Mouse (Mus musculus) heart, adult 2 months (tissue): ENCODE data around the gene Adamts18. TPM values are rescaled to one million over a fixed set of nuclear protein-coding genes. Genes with fewer than 3 reads are reported as not detected.

Source experiments
- DNase-seq, 2 experiments: peaks; one replicate each; pipeline ENCODE4 v3.0.0; 2021
- H3K27ac ChIP-seq: fragments of 200-600 bp; 2 replicates; pipeline ENCODE4 v1.8.1; 2022
- H3K27me3 ChIP-seq: fragments of 200-500 bp; 2 replicates; pipeline ENCODE4 v1.6.1; 2012; ENCODE audit warnings: mild to moderate bottlenecking, low read length, inconsistent platforms, mixed read lengths; ENCODE audit not compliant: control insufficient read depth, insufficient read depth
- H3K36me3 ChIP-seq: fragments of 200-500 bp; 2 replicates; pipeline ENCODE4 v1.6.1; 2012; ENCODE audit warnings: low read length, inconsistent platforms; ENCODE audit not compliant: control insufficient read depth, insufficient read depth
- H3K4me1 ChIP-seq: fragments of 200-500 bp; 2 replicates; pipeline ENCODE4 v1.6.1; 2011; ENCODE audit warnings: low read length; ENCODE audit not compliant: control insufficient read depth, insufficient read depth
- H3K4me3 ChIP-seq: fragments of 200-600 bp; 2 replicates; pipeline ENCODE4 v1.8.1; 2022
- H3K79me2 ChIP-seq: fragments of 200-500 bp; replicated peaks from 2 replicates; pipeline ENCODE4 v1.6.1; 2012; ENCODE audit warnings: mild to moderate bottlenecking, inconsistent platforms, low read length, moderate library complexity, mixed read lengths; ENCODE audit not compliant: control insufficient read depth, insufficient read depth
- H3K9ac ChIP-seq: fragments of 200-500 bp; 2 replicates; pipeline ENCODE4 v1.6.1; 2012; ENCODE audit warnings: low read depth, mild to moderate bottlenecking, control low read depth, inconsistent platforms, low read length, mixed read lengths
- CTCF ChIP-seq: fragments of 200-600 bp; IDR thresholded peaks from 2 replicates; pipeline ENCODE4 v1.8.1; 2022; ENCODE audit warnings: antibody characterized with exemption, mild to moderate bottlenecking, moderate library complexity
- EP300 ChIP-seq: fragments of 200-500 bp; IDR thresholded peaks from 2 replicates; pipeline ENCODE4 v1.6.1; 2011; ENCODE audit warnings: low read depth, low read length, control low read depth; ENCODE audit not compliant: insufficient read depth
- POLR2A ChIP-seq: fragments of 200-500 bp; IDR thresholded peaks from 2 replicates; pipeline ENCODE4 v1.6.1; 2011; ENCODE audit warnings: mild to moderate bottlenecking, low read depth, low read length, control low read depth; ENCODE audit not compliant: insufficient read depth
- WGBS: fragments of 180-500 bp; shearing (Covaris S2); methylation state at CpG from one replicate; pipeline ENCODE4 v1.1.7; 2018; 5-methylcytosine and 5-hydroxymethylcytosine counted together
- intact Hi-C: fragments of 180-260 bp; cut with DNase I; formaldehyde crosslinking; loops from one replicate; pipeline ENCODE4 v1.15.1; 2025
- polyA plus RNA-seq: library from polyadenylated mRNA; depleted of rRNA; stranded (reverse); fragments of >200 nt; gene quantifications from 2 replicates; pipeline ENCODE4 v1.2.3, GENCODE M21; 2012
- total RNA-seq, 2 experiments: library from RNA; stranded (reverse); gene quantifications; 2 replicates each; pipeline ENCODE4 v1.2.3; 2021

Adamts18 gene
- total and polyA plus RNA-seq, 3 experiments, result 0.04 TPM; not detected in 2

- no peaks in the 10 kb centered on the region for H3K27me3 ChIP-seq
- no peak overlapping the region for H3K9ac ChIP-seq
- no peaks in the 10 kb centered on the region for H3K36me3 ChIP-seq
- intact Hi-C loops, result no loop called here
- H3K4me3 ChIP-seq, result no peak overlapping the region
- H3K4me1 ChIP-seq, result no peaks in the 10 kb centered on the region
- H3K27ac ChIP-seq, result no peak overlapping the region
- TF ChIP-seq CTCF (no peak), EP300 (no peak), POLR2A (no peak)
- H3K79me2 ChIP-seq, result no peaks in the 10 kb centered on the region
- WGBS, result 20% methylated on average over 3 of the region's 3 CpGs
- DNase-seq, result no peak
Observed at GRCm38 (mm10) chr8:113679361-113679760, 169.2 kb downstream of the Adamts18 start.

GRCm38 (mm10) chr8:113676811-113677210 lies 171.7 kb downstream of the Adamts18 start:
- Histone ChIP-seq H3K4me1 (no peaks in the 10 kb centered on the region), H3K36me3 (no peaks in the 10 kb centered on the region), H3K9ac (no peak overlapping the region), H3K27ac (no peak overlapping the region), H3K4me3 (no peak overlapping the region), H3K27me3 (no peaks in the 10 kb centered on the region), H3K79me2 (no peaks in the 10 kb centered on the region)
- intact Hi-C loops, result no loop called here
- DNase-seq, result no peak
- TF ChIP-seq EP300 (no peak), CTCF (no peak), POLR2A (no peak)
- 62% methylated on average over 1 of the region's 1 CpGs for WGBS

- Histone ChIP-seq H3K27ac (no peak overlapping the region), H3K27me3 (no peaks in the 10 kb centered on the region), H3K4me3 (no peak overlapping the region), H3K9ac (no peak overlapping the region), H3K36me3 (no peaks in the 10 kb centered on the region), H3K4me1 (no peaks in the 10 kb centered on the region), H3K79me2 (no peaks in the 10 kb centered on the region)
- no peak for DNase-seq
- intact Hi-C loops, result no loop called here
- 58% methylated on average over 2 of the region's 2 CpGs for WGBS
- TF ChIP-seq EP300 (no peak), CTCF (no peak), POLR2A (no peak)
Observed at GRCm38 (mm10) chr8:113675281-113675680, 173.3 kb downstream of the Adamts18 start.

GRCm38 (mm10) chr8:113674611-113675010 lies 173.9 kb downstream of the Adamts18 start:
- Histone ChIP-seq H3K27ac (no peak overlapping the region), H3K27me3 (no peaks in the 10 kb centered on the region), H3K79me2 (no peaks in the 10 kb centered on the region), H3K4me1 (no peaks in the 10 kb centered on the region), H3K36me3 (no peaks in the 10 kb centered on the region), H3K9ac (no peak overlapping the region), H3K4me3 (no peak overlapping the region)
- no peak for DNase-seq
- 50% methylated on average over 3 of the region's 3 CpGs for WGBS
- no peak for TF ChIP-seq EP300
- TF ChIP-seq POLR2A, result no peak
- no peak for TF ChIP-seq CTCF
- intact Hi-C loops, result no loop called here

- Histone ChIP-seq H3K4me3 (no peak overlapping the region), H3K79me2 (no peaks in the 10 kb centered on the region), H3K27ac (no peak overlapping the region), H3K36me3 (no peaks in the 10 kb centered on the region), H3K4me1 (no peaks in the 10 kb centered on the region), H3K9ac (no peak overlapping the region), H3K27me3 (no peaks in the 10 kb centered on the region)
- intact Hi-C loops, result no loop called here
- TF ChIP-seq POLR2A, result no peak
- TF ChIP-seq CTCF, result no peak
- no peak for TF ChIP-seq EP300
- no peak for DNase-seq
- WGBS, result 70% methylated on average over 3 of the region's 3 CpGs
Observed at GRCm38 (mm10) chr8:113673300-113673699, 175.2 kb downstream of the Adamts18 start.

GRCm38 (mm10) chr8:113672599-113673255 lies 175.8 kb downstream of the Adamts18 start:
- H3K4me1 ChIP-seq, result no peaks in the 10 kb centered on the region
- 69% methylated on average over 11 of the region's 11 CpGs for WGBS
- intact Hi-C loops, result no loop called here
- H3K9ac ChIP-seq, result no peak overlapping the region
- DNase-seq, result no peak
- H3K36me3 ChIP-seq, result no peaks in the 10 kb centered on the region
- no peaks in the 10 kb centered on the region for H3K79me2 ChIP-seq
- no peak overlapping the region for H3K27ac ChIP-seq
- TF ChIP-seq CTCF (no peak), EP300 (no peak), POLR2A (no peak)
- H3K4me3 ChIP-seq, result no peak overlapping the region
- H3K27me3 ChIP-seq, result no peaks in the 10 kb centered on the region
